Mouse (Mus musculus) intestine, embryonic 16.5 days (tissue): ENCODE results near the gene Slc17a2. TPM values are rescaled to one million over a fixed set of nuclear protein-coding genes. Genes with fewer than 3 reads are reported as not detected.

ENCODE experiments used
- ATAC-seq: fragments of 200-750 bp; cut with Nextera tagmentation; 2 replicates; pipeline ENCODE4 v1.8.0; 2017; ENCODE audit warnings: moderate TSS enrichment, moderate library complexity
- H3K27ac ChIP-seq: fragments of 300-500 bp; sonication (generic); 2 replicates; pipeline ENCODE4 v1.5.1; 2014; ENCODE audit warnings: mild to moderate bottlenecking, low read length
- H3K27me3 ChIP-seq: fragments of 300-500 bp; sonication (generic); replicated peaks from 2 replicates; pipeline ENCODE4 v1.6.1; 2014; ENCODE audit warnings: low read length, control low read depth, mixed read lengths; ENCODE audit not compliant: control insufficient read depth, insufficient read depth
- H3K36me3 ChIP-seq: fragments of 300-500 bp; sonication (generic); 2 replicates; pipeline ENCODE4 v1.6.1; 2014; ENCODE audit warnings: low read length, control low read depth; ENCODE audit not compliant: control insufficient read depth, insufficient read depth
- H3K4me1 ChIP-seq: fragments of 300-500 bp; sonication (generic); 2 replicates; pipeline ENCODE4 v1.6.1; 2014; ENCODE audit warnings: low read length, control low read depth, mixed read lengths; ENCODE audit not compliant: control insufficient read depth, insufficient read depth
- H3K4me2 ChIP-seq: fragments of 300-500 bp; sonication (generic); 2 replicates; pipeline ENCODE4 v1.6.1; 2014; ENCODE audit warnings: low read depth, low read length, control low read depth
- H3K4me3 ChIP-seq: fragments of 300-500 bp; sonication (generic); 2 replicates; pipeline ENCODE4 v1.5.1; 2014; ENCODE audit warnings: mild to moderate bottlenecking, low read length
- H3K9ac ChIP-seq: fragments of 300-500 bp; sonication (generic); 2 replicates; pipeline ENCODE4 v1.6.1; 2014; ENCODE audit warnings: low read depth, low read length
- H3K9me3 ChIP-seq: fragments of 300-500 bp; sonication (generic); 2 replicates; pipeline ENCODE4 v1.6.1; 2016; ENCODE audit warnings: low read length, control low read depth; ENCODE audit not compliant: control insufficient read depth
- whole genome bisulfite sequencing: fragments of 180-500 bp; shearing (Covaris S2); extraction: QIAGEN DNeasy Blood & Tissue Kit; methylation state at CpG from one replicate; pipeline ENCODE4 v1.1.7; 2014; 5-methylcytosine and 5-hydroxymethylcytosine counted together
- polyA plus RNA-seq: library from polyadenylated mRNA; unstranded; fragments of >200 nt; fragmentation: Nextera tagmentation; extraction: Ambion mirVana; gene quantifications from 2 replicates; pipeline ENCODE4 v1.2.1, GENCODE M21; 2015

Gene Slc17a2
- polyA plus RNA-seq, 1 experiment from 2014 or later, result 0.11 TPM

- Histone ChIP-seq H3K36me3 (no peaks in the 10 kb centered on the region), H3K9me3 (no peaks in the 10 kb centered on the region), H3K27ac (no peak overlapping the region), H3K9ac (no peak overlapping the region), H3K4me2 (no peak overlapping the region), H3K27me3 (no peaks in the 10 kb centered on the region), H3K4me3 (no peak overlapping the region), H3K4me1 (0 out of 2 replicates have a peak, but pooled peaks cover 6% of the 10 kb centered on the region)
- 84% methylated on average over 8 of the region's 8 CpGs for WGBS
- ATAC-seq, result peak; percentile 67; the same call in 1 of the 2 replicates
These were observed 62.2 kb downstream of the Slc17a2 start for GRCm38 (mm10) chr13:23868790-23869533.

GRCm38 (mm10) chr13:23869996-23870395, 63.2 kb downstream of the Slc17a2 start:
- Histone ChIP-seq H3K27ac (no peak overlapping the region), H3K9ac (no peak overlapping the region), H3K4me1 (0 out of 2 replicates have a peak, but pooled peaks cover 6% of the 10 kb centered on the region), H3K9me3 (no peaks in the 10 kb centered on the region), H3K36me3 (no peaks in the 10 kb centered on the region), H3K4me2 (no peak overlapping the region), H3K4me3 (no peak overlapping the region), H3K27me3 (no peaks in the 10 kb centered on the region)
- ATAC-seq, result no peak
- WGBS, result 70% methylated on average over 3 of the region's 3 CpGs

DNA sequence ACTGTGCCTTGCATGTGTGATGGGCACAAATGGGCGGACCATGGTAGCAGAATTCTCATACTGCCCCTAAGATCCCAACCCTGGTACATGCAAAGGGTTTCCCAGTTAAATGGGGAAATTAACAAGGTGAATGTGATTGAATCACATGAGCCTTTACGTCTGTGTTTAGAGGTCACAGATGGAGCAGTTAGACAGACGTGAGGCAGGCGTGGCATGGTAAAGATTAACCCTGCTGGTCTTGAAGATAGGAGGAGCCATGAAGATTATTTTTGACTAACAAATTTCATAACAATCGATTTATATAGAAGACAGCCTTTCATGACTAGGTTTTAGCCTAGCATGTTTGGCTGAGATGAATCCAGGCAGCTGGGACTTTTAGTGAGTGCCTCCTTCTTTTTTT, 66.3 kb downstream of the Slc17a2 start:
- Histone ChIP-seq H3K27ac (no peak overlapping the region), H3K4me2 (no peak overlapping the region), H3K4me3 (no peak overlapping the region), H3K9me3 (no peaks in the 10 kb centered on the region), H3K36me3 (no peaks in the 10 kb centered on the region), H3K9ac (no peak overlapping the region), H3K4me1 (no peaks in the 10 kb centered on the region), H3K27me3 (no peaks in the 10 kb centered on the region)
- 59% methylated on average over 5 of the region's 5 CpGs for WGBS
- no peak for ATAC-seq

Other genes starting within 250 kb of the Slc17a2 start
- 2.7 and 4.1 TPM in 2 replicates for gene Hist1h3e, start 244.6 kb upstream of the Slc17a2 start, polyA plus RNA-seq
- 39.1 and 46.5 TPM in 2 replicates for gene Hist1h2ae, start 235.8 kb upstream of the Slc17a2 start, polyA plus RNA-seq
- gene Hist1h2bg, start 235.6 kb upstream of the Slc17a2 start, polyA plus RNA-seq, result 8.7 and 8.8 TPM in 2 replicates
- gene Hist1h2bf, start 232.8 kb upstream of the Slc17a2 start, polyA plus RNA-seq, result 0.62 and 2.1 TPM in 2 replicates
- 0.65 and 2.7 TPM in 2 replicates for gene Hist1h2ad, start 232.6 kb upstream of the Slc17a2 start, polyA plus RNA-seq
- gene Hist1h3d, start 231.2 kb upstream of the Slc17a2 start, polyA plus RNA-seq, result 3.8 and 4.8 TPM in 2 replicates
- gene Hist1h4d, start 225.4 kb upstream of the Slc17a2 start, polyA plus RNA-seq, result 61.7 and 73.9 TPM in 2 replicates
- 1.4 and 2.3 TPM in 2 replicates for gene Hist1h2be, start 185.9 kb upstream of the Slc17a2 start, polyA plus RNA-seq
- 10.4 and 13.7 TPM in 2 replicates for gene Hist1h1e, start 184.4 kb upstream of the Slc17a2 start, polyA plus RNA-seq
- gene Hist1h2ac, start 123.0 kb upstream of the Slc17a2 start, polyA plus RNA-seq, result 0.94 and 1.0 TPM in 2 replicates
- gene Hist1h2bc, start 122.8 kb upstream of the Slc17a2 start, polyA plus RNA-seq, result 101 and 110 TPM in 2 replicates
- 0.15 and 0.20 TPM in 2 replicates for gene Hist1h1t, start 111.2 kb upstream of the Slc17a2 start, polyA plus RNA-seq
- 2.9 and 3.1 TPM in 2 replicates for gene Hist1h4c, start 108.5 kb upstream of the Slc17a2 start, polyA plus RNA-seq
- 8.5 and 9.7 TPM in 2 replicates for gene Hfe, start 96.1 kb upstream of the Slc17a2 start, polyA plus RNA-seq
- gene Hist1h1c, start 68.2 kb upstream of the Slc17a2 start, polyA plus RNA-seq, result 33.6 and 35.3 TPM in 2 replicates
- 3.2 and 4.9 TPM in 2 replicates for gene Hist1h3c, start 61.4 kb upstream of the Slc17a2 start, polyA plus RNA-seq
- gene Hist1h2bb, start 60.3 kb upstream of the Slc17a2 start, polyA plus RNA-seq, result 1.7 and 2.0 TPM in 2 replicates
- gene Hist1h2ab, start 55.9 kb upstream of the Slc17a2 start, polyA plus RNA-seq, result 16.9 and 20.0 TPM in 2 replicates
- 4.7 and 7.4 TPM in 2 replicates for gene Hist1h3b, start 54.7 kb upstream of the Slc17a2 start, polyA plus RNA-seq
- gene Hist1h4b, start 50.0 kb upstream of the Slc17a2 start, polyA plus RNA-seq, result 1.4 and 2.1 TPM in 2 replicates
- 0.60 TPM in 1 of 2 replicates, not detected in the other for gene Hist1h4a, start 45.8 kb upstream of the Slc17a2 start, polyA plus RNA-seq
- 3.1 and 4.2 TPM in 2 replicates for gene Hist1h3a, start 44.6 kb upstream of the Slc17a2 start, polyA plus RNA-seq
- 0.38 and 0.99 TPM in 2 replicates for gene Hist1h1a, start 43.3 kb upstream of the Slc17a2 start, polyA plus RNA-seq
- 0.11 and 0.12 TPM in 2 replicates for gene Trim38, start 37.1 kb upstream of the Slc17a2 start, polyA plus RNA-seq
- 0.22 and 0.35 TPM in 2 replicates for gene Slc17a3, start 32.4 kb downstream of the Slc17a2 start, polyA plus RNA-seq
- gene Slc17a1, start 60.8 kb downstream of the Slc17a2 start, polyA plus RNA-seq, result 0.77 and 0.97 TPM in 2 replicates
- 24.8 and 31.7 TPM in 2 replicates for gene Slc17a4, start 108.0 kb downstream of the Slc17a2 start, polyA plus RNA-seq
- not detected in 2 replicates for gene Hist1h2ba, start 127.2 kb downstream of the Slc17a2 start, polyA plus RNA-seq
- not detected in 2 replicates for gene Hist1h2aa, start 127.5 kb downstream of the Slc17a2 start, polyA plus RNA-seq
- gene Scgn, start 184.2 kb downstream of the Slc17a2 start, polyA plus RNA-seq, result 7.5 and 7.9 TPM in 2 replicates